Mouse (Mus musculus): ENCODE results near the gene Plbd2.
"Not testable (repeated sequence)": the region's sequence is repeated elsewhere in the genome, so short reads cannot be mapped to it uniquely, and the experiment has no call there.

Plbd2 gene

GRCm38 (mm10) chr5:120510982-120511642, 7.7 kb upstream of the Plbd2 start, which contains the start of gene Slc8b1:
Gene Slc8b1 (plus strand): TSS chr5:120511168.
- DNase-seq = peak; percentile 95 to 99

GRCm38 (mm10) chr5:120507311-120507710, 3.9 kb upstream of the Plbd2 start:
- no peak for DNase-seq

- no peak for DNase-seq
These were observed 3.1 kb upstream of the Plbd2 start for GRCm38 (mm10) chr5:120506490-120506889.

GRCm38 (mm10) chr5:120505781-120506180, 2.4 kb upstream of the Plbd2 start:
- DNase-seq = no peak

GRCm38 (mm10) chr5:120505368-120505767, 1.9 kb upstream of the Plbd2 start:
- peak; percentile 51 to 70 for DNase-seq

GRCm38 (mm10) chr5:120502675-120503143, 716 bp downstream of the Plbd2 start:
- no peak for DNase-seq

- DNase-seq = no peak
These were observed 1.2 kb downstream of the Plbd2 start for GRCm38 (mm10) chr5:120502147-120502621.

GRCm38 (mm10) chr5:120500609-120501008, 2.8 kb downstream of the Plbd2 start:
- DNase-seq = not testable (repeated sequence)

- DNase-seq = no peak
These were observed 4.2 kb downstream of the Plbd2 start for GRCm38 (mm10) chr5:120499202-120499601.

- DNase-seq = no peak
These were observed 6.4 kb downstream of the Plbd2 start for GRCm38 (mm10) chr5:120497071-120497470.

GRCm38 (mm10) chr5:120495703-120496226, 7.7 kb downstream of the Plbd2 start:
- no peak for DNase-seq

GRCm38 (mm10) chr5:120495064-120495702, 8.2 kb downstream of the Plbd2 start:
- DNase-seq = no peak

GRCm38 (mm10) chr5:120493873-120494395, 9.5 kb downstream of the Plbd2 start:
- no peak for DNase-seq

GRCm38 (mm10) chr5:120493440-120493839, 10.0 kb downstream of the Plbd2 start:
- DNase-seq = no peak

- DNase-seq = no peak
These were observed 11.0 kb downstream of the Plbd2 start for GRCm38 (mm10) chr5:120492437-120492836.

GRCm38 (mm10) chr5:120490679-120491192, 12.7 kb downstream of the Plbd2 start:
- no peak for DNase-seq

- no peak for DNase-seq
These were observed 15.6 kb downstream of the Plbd2 start for GRCm38 (mm10) chr5:120487844-120488243.

GRCm38 (mm10) chr5:120483399-120483798, 20.0 kb downstream of the Plbd2 start:
- no peak for DNase-seq

GRCm38 (mm10) chr5:120481205-120481604, 22.2 kb downstream of the Plbd2 start:
- DNase-seq = no peak

- no peak for DNase-seq
These were observed 23.9 kb downstream of the Plbd2 start for GRCm38 (mm10) chr5:120479538-120479937.

GRCm38 (mm10) chr5:120477993-120478392, 25.4 kb downstream of the Plbd2 start:
- no peak for DNase-seq

GRCm38 (mm10) chr5:120476296-120476695, 27.1 kb downstream of the Plbd2 start, which contains the start of gene Sds:
Gene Sds (plus strand): TSS chr5:120476526.
- DNase-seq = no peak

- no peak for DNase-seq
These were observed 27.6 kb downstream of the Plbd2 start for GRCm38 (mm10) chr5:120475861-120476260.

Measured in spleen, adult 18-20 months (tissue).